Mouse (Mus musculus): ENCODE data around the gene Scand1. TPM values are rescaled to one million over a fixed set of nuclear protein-coding genes. Genes with fewer than 3 reads are reported as not detected.

Scand1 gene
- polyA plus RNA-seq, 1 experiment from 2014 or later: 84.0 TPM

- WGBS: 88% methylated on average over 7 of the region's 7 CpGs
- Histone ChIP-seq H3K9ac (ENCODE audit: low read length) (no peak overlapping the region), H3K4me1 (replicated peaks; ENCODE audit: control insufficient read depth, insufficient read depth, low read length) (no peaks in the 10 kb centered on the region), H3K4me3 (ENCODE audit: low read depth, low read length) (no peak overlapping the region), H3K27me3 (ENCODE audit: control insufficient read depth, insufficient read depth, low read length) (no peaks in the 10 kb centered on the region), H3K27ac (ENCODE audit: low read depth, low read length) (no peak overlapping the region), H3K4me2 (ENCODE audit: low read depth, low read length, severe bottlenecking) (no peak overlapping the region), H3K36me3 (ENCODE audit: control insufficient read depth, insufficient read depth, low read length) (peaks cover 7% of the 10 kb centered on the region; the same call in 1 of the 2 replicates), H3K9me3 (ENCODE audit: control insufficient read depth, low read length) (no peaks in the 10 kb centered on the region)
- ATAC-seq (replicated peaks; ENCODE audit: low FRiP score): no peak
- DNase-seq (ENCODE audit: low spot score): no peak
Observed at GRCm38 (mm10) chr2:156298458-156298857, 14.0 kb downstream of the Scand1 start.

- 91% methylated on average over 3 of the region's 3 CpGs for WGBS
- H3K36me3 ChIP-seq (ENCODE audit: control insufficient read depth, insufficient read depth, low read length): peaks cover 7% of the 10 kb centered on the region; the same call in 1 of the 2 replicates
- no peaks in the 10 kb centered on the region for H3K9me3 ChIP-seq (ENCODE audit: control insufficient read depth, low read length)
- no peak overlapping the region for H3K4me3 ChIP-seq (ENCODE audit: low read depth, low read length)
- no peak overlapping the region for H3K9ac ChIP-seq (ENCODE audit: low read length)
- H3K27me3 ChIP-seq (ENCODE audit: control insufficient read depth, insufficient read depth, low read length): no peaks in the 10 kb centered on the region
- no peaks in the 10 kb centered on the region for H3K4me1 ChIP-seq (replicated peaks; ENCODE audit: control insufficient read depth, insufficient read depth, low read length)
- ATAC-seq (replicated peaks; ENCODE audit: low FRiP score): no peak
- no peak overlapping the region for H3K4me2 ChIP-seq (ENCODE audit: low read depth, low read length, severe bottlenecking)
- no peak overlapping the region for H3K27ac ChIP-seq (ENCODE audit: low read depth, low read length)
- no peak for DNase-seq (ENCODE audit: low spot score)
Observed at GRCm38 (mm10) chr2:156297653-156298052, 14.9 kb downstream of the Scand1 start.

- no peaks in the 10 kb centered on the region for H3K4me1 ChIP-seq (replicated peaks; ENCODE audit: control insufficient read depth, insufficient read depth, low read length)
- no peaks in the 10 kb centered on the region for H3K9me3 ChIP-seq (ENCODE audit: control insufficient read depth, low read length)
- H3K4me3 ChIP-seq (ENCODE audit: low read depth, low read length): no peak overlapping the region
- ATAC-seq (replicated peaks; ENCODE audit: low FRiP score) (no peak), DNase-seq (ENCODE audit: low spot score) (no peak)
- WGBS: 90% methylated on average over 3 of the region's 3 CpGs
- H3K27ac ChIP-seq (ENCODE audit: low read depth, low read length): no peak overlapping the region
- H3K9ac ChIP-seq (ENCODE audit: low read length): no peak overlapping the region
- peaks cover 7% of the 10 kb centered on the region; the same call in 1 of the 2 replicates for H3K36me3 ChIP-seq (ENCODE audit: control insufficient read depth, insufficient read depth, low read length)
- H3K4me2 ChIP-seq (ENCODE audit: low read depth, low read length, severe bottlenecking): no peak overlapping the region
- H3K27me3 ChIP-seq (ENCODE audit: control insufficient read depth, insufficient read depth, low read length): no peaks in the 10 kb centered on the region
Observed at GRCm38 (mm10) chr2:156296190-156296589, 16.3 kb downstream of the Scand1 start.

GRCm38 (mm10) chr2:156295601-156296063 lies 16.9 kb downstream of the Scand1 start:
- no peaks in the 10 kb centered on the region for H3K9me3 ChIP-seq (ENCODE audit: control insufficient read depth, low read length)
- ATAC-seq (replicated peaks; ENCODE audit: low FRiP score): no peak
- H3K9ac ChIP-seq (ENCODE audit: low read length): no peak overlapping the region
- no peaks in the 10 kb centered on the region for H3K4me1 ChIP-seq (replicated peaks; ENCODE audit: control insufficient read depth, insufficient read depth, low read length)
- H3K36me3 ChIP-seq (ENCODE audit: control insufficient read depth, insufficient read depth, low read length): peaks cover 7% of the 10 kb centered on the region; the same call in 1 of the 2 replicates
- H3K27ac ChIP-seq (ENCODE audit: low read depth, low read length): no peak overlapping the region
- no peaks in the 10 kb centered on the region for H3K27me3 ChIP-seq (ENCODE audit: control insufficient read depth, insufficient read depth, low read length)
- 93% methylated on average over 2 of the region's 2 CpGs for WGBS
- H3K4me3 ChIP-seq (ENCODE audit: low read depth, low read length): no peak overlapping the region
- DNase-seq (ENCODE audit: low spot score): no peak
- no peak overlapping the region for H3K4me2 ChIP-seq (ENCODE audit: low read depth, low read length, severe bottlenecking)

- H3K36me3 ChIP-seq (ENCODE audit: control insufficient read depth, insufficient read depth, low read length): peaks cover 5% of the 10 kb centered on the region; the same call in 1 of the 2 replicates
- H3K4me1 ChIP-seq (replicated peaks; ENCODE audit: control insufficient read depth, insufficient read depth, low read length): no peaks in the 10 kb centered on the region
- ATAC-seq (replicated peaks; ENCODE audit: low FRiP score): no peak
- H3K4me3 ChIP-seq (ENCODE audit: low read depth, low read length): no peak overlapping the region
- no peak for DNase-seq (ENCODE audit: low spot score)
- no peaks in the 10 kb centered on the region for H3K9me3 ChIP-seq (ENCODE audit: control insufficient read depth, low read length)
- no peak overlapping the region for H3K27ac ChIP-seq (ENCODE audit: low read depth, low read length)
- H3K4me2 ChIP-seq (ENCODE audit: low read depth, low read length, severe bottlenecking): no peak overlapping the region
- WGBS: 86% methylated on average over 1 of the region's 1 CpGs
- H3K27me3 ChIP-seq (ENCODE audit: control insufficient read depth, insufficient read depth, low read length): no peaks in the 10 kb centered on the region
- no peak overlapping the region for H3K9ac ChIP-seq (ENCODE audit: low read length)
Observed at GRCm38 (mm10) chr2:156291998-156292397, 20.5 kb downstream of the Scand1 start.

DNA sequence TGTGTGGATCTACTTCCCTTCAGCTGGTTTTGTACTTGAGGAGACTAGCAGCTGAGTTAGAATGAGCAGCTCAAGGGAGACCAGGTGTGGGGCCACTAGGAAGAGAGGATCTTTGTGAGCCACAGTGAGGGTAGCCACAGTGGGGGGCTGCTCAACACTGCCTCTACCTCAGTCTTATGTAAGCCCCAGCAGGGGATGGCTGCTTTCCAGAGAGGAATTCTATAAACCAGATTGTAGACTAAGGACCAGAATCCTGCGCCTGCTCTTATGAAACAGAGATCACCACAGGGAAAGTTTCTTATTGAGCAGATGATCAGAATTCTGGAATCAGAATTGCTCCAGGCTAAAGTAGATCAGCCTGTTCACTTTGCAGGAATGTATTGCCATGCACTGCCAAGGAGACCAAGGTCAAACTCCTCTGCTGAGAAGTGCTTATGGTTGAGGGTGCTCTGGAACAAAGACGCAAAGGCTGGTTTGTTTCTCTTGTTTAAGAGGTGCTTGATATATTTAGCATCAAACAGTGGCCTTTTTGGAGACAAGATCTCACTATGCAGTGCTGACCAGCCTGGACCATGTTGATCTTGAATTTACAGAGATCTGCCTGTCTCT lies 22.8 kb downstream of the Scand1 start:
- no peak for ATAC-seq (replicated peaks; ENCODE audit: low FRiP score)
- Histone ChIP-seq H3K4me1 (replicated peaks; ENCODE audit: control insufficient read depth, insufficient read depth, low read length) (no peaks in the 10 kb centered on the region), H3K36me3 (ENCODE audit: control insufficient read depth, insufficient read depth, low read length) (no peaks in the 10 kb centered on the region; the same call in 1 of the 2 replicates), H3K4me2 (ENCODE audit: low read depth, low read length, severe bottlenecking) (no peak overlapping the region), H3K9me3 (ENCODE audit: control insufficient read depth, low read length) (no peaks in the 10 kb centered on the region), H3K9ac (ENCODE audit: low read length) (no peak overlapping the region), H3K27ac (ENCODE audit: low read depth, low read length) (no peak overlapping the region), H3K4me3 (ENCODE audit: low read depth, low read length) (no peak overlapping the region), H3K27me3 (ENCODE audit: control insufficient read depth, insufficient read depth, low read length) (no peaks in the 10 kb centered on the region)
- WGBS: 85% methylated on average over 2 of the region's 2 CpGs
- no peak for DNase-seq (ENCODE audit: low spot score)

DNA sequence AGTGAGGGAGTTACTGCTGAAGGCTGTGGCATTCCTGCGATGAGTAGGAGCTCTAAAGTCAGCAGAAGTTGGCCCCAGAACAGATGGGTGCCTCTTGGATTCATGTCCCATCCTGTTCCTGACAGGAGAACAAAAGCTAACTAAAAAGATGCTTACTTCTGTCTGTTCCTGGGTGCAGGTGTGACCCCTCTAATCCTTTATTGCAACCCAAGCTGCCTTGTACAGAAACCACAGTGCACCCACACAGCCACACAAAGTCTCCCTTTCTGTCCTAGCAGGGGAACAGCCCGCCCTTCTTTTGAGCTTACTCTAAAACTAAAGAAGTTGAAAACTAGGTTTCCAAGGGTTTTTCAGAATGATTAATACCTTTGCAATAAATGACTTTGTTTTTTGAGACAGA lies 24.3 kb downstream of the Scand1 start:
- Histone ChIP-seq H3K4me1 (replicated peaks; ENCODE audit: control insufficient read depth, insufficient read depth, low read length) (no peaks in the 10 kb centered on the region), H3K27me3 (ENCODE audit: control insufficient read depth, insufficient read depth, low read length) (no peaks in the 10 kb centered on the region), H3K27ac (ENCODE audit: low read depth, low read length) (no peak overlapping the region), H3K9me3 (ENCODE audit: control insufficient read depth, low read length) (no peaks in the 10 kb centered on the region), H3K9ac (ENCODE audit: low read length) (no peak overlapping the region), H3K4me2 (ENCODE audit: low read depth, low read length, severe bottlenecking) (no peak overlapping the region), H3K36me3 (ENCODE audit: control insufficient read depth, insufficient read depth, low read length) (no peaks in the 10 kb centered on the region; the same call in 1 of the 2 replicates), H3K4me3 (ENCODE audit: low read depth, low read length) (no peak overlapping the region)
- ATAC-seq (replicated peaks; ENCODE audit: low FRiP score) (no peak), DNase-seq (ENCODE audit: low spot score) (no peak)
- 98% methylated on average over 2 of the region's 2 CpGs for WGBS

DNA sequence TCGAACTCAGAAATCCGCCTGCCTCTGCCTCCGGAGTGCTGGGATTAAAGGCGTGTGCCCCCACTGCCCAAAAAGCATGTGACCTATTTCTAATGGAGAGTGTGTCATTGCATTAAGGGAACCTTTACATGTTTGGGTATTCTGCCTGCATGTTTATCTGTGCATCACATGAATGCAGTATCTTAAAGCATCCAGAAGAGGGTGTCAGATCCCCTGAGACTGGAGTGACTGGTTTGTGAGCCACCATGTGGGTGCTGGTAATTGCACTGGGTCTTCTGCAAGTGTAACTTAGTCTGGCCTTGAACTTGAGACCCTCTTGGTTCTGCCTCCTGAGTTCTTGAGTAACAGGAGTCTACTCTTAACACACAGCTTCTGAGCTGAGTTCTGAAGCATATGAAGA lies 25.8 kb downstream of the Scand1 start:
- Histone ChIP-seq H3K9ac (ENCODE audit: low read length) (no peak overlapping the region), H3K9me3 (ENCODE audit: control insufficient read depth, low read length) (no peaks in the 10 kb centered on the region), H3K27ac (ENCODE audit: low read depth, low read length) (no peak overlapping the region), H3K4me2 (ENCODE audit: low read depth, low read length, severe bottlenecking) (no peak overlapping the region), H3K4me1 (replicated peaks; ENCODE audit: control insufficient read depth, insufficient read depth, low read length) (no peaks in the 10 kb centered on the region), H3K27me3 (ENCODE audit: control insufficient read depth, insufficient read depth, low read length) (no peaks in the 10 kb centered on the region), H3K4me3 (ENCODE audit: low read depth, low read length) (no peak overlapping the region), H3K36me3 (ENCODE audit: control insufficient read depth, insufficient read depth, low read length) (no peaks in the 10 kb centered on the region; the same call in 1 of the 2 replicates)
- ATAC-seq (replicated peaks; ENCODE audit: low FRiP score): no peak
- WGBS: 93% methylated on average over 4 of the region's 4 CpGs
- no peak for DNase-seq (ENCODE audit: low spot score)

DNA sequence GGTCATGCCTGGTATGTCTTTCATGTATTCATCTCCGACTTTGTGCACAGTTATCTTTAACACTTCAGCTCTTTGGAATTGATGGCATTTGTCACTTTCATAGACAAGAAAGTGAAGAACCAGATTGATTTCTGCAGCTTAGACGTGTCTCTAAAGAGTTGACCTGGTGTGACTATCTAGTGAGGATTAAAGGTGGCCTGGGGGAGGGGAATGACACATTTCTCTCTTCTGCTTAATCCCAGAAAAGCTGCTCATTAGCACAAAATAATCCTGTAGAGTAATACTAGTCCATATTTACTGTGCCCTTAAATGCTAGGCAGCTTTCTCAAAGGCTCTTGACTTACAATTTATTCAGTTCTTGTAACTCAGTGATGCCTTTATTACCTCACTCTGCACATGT lies 27.3 kb downstream of the Scand1 start:
- no peak overlapping the region for H3K4me3 ChIP-seq (ENCODE audit: low read depth, low read length)
- no peaks in the 10 kb centered on the region; the same call in 1 of the 2 replicates for H3K36me3 ChIP-seq (ENCODE audit: control insufficient read depth, insufficient read depth, low read length)
- no peak for ATAC-seq (replicated peaks; ENCODE audit: low FRiP score)
- no peak overlapping the region for H3K4me2 ChIP-seq (ENCODE audit: low read depth, low read length, severe bottlenecking)
- H3K27ac ChIP-seq (ENCODE audit: low read depth, low read length): no peak overlapping the region
- H3K9ac ChIP-seq (ENCODE audit: low read length): no peak overlapping the region
- H3K4me1 ChIP-seq (replicated peaks; ENCODE audit: control insufficient read depth, insufficient read depth, low read length): no peaks in the 10 kb centered on the region
- H3K9me3 ChIP-seq (ENCODE audit: control insufficient read depth, low read length): no peaks in the 10 kb centered on the region
- WGBS: 85% methylated on average over 2 of the region's 2 CpGs
- H3K27me3 ChIP-seq (ENCODE audit: control insufficient read depth, insufficient read depth, low read length): no peaks in the 10 kb centered on the region
- no peak for DNase-seq (ENCODE audit: low spot score)
